Mouse (Mus musculus): ENCODE results near the gene Ces1a.

Gene Ces1a

DNA sequence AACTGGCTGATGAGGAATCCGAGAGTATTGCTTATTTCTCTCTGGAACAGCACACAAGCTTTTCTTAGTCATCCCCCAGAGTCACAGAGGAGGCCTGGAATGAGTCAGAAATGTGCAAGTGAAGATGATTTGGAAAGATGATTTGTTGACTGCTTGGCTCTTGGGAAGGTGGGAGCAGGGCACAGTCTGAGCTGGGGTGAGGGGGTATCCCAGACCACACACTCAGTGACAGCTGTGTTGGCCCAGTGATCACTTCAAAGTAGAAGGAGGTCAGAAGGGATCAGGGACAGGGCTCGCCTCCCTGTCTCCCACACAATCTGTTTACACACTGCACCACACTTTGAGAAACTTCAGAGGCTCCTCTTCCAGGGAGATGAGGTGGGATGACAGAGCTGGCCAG, 63.6 kb downstream of the Ces1a start:
- DNase-seq = peak; percentile 58

- peak; percentile 48 for DNase-seq
Observed at GRCm38 (mm10) chr8:92982491-92982890, 65.5 kb downstream of the Ces1a start.

- no peak for DNase-seq
Observed at GRCm38 (mm10) chr8:92976656-92977055, 71.3 kb downstream of the Ces1a start.

DNA sequence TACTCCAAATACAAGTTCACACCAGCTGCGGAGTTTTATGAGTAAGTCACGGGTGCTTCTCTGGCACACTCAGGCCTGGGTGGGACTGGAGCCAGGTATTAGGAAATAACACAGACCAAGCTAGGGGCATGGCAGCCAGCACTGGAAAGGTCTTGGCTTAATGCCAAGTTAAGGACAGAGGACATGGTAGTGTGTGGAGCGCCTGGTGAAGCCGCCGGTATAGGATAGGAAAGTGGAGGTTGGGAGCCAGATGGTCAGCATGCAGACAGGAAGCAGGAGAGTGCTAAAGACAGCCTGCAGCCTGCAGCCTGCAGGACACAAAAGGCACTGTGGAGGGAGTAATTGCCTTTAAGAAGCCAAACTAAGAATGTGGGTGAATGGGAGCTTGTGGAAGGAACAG, 75.0 kb downstream of the Ces1a start:
- DNase-seq = peak; percentile 89

All from lung, postnatal 10 days (tissue).